Mouse (Mus musculus): ENCODE data around the gene 1700016D06Rik. TPM values are rescaled to one million over a fixed set of nuclear protein-coding genes. Genes with fewer than 3 reads are reported as not detected.

1700016D06Rik gene
- not detected in 2 replicates for polyA plus RNA-seq (2015; fragmentation: Nextera tagmentation; extraction: Ambion mirVana)

DNA sequence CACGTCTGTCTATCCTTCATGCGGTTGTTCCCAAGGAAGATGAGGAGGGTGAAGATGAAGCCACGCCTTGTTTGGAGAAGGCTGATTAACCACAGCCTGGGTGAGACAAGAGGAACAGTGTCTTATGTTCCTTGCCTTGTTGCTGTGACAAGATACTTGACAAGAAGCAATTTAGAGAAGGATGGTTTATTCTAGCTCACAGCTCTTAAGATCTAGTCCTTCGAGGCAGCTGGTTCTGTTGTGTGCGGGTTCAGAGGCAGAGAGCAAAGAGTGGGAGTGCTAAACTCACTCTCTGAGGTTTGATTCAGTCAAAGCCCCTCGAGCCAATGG lies at the start of gene 1700016D06Rik:
Gene 1700016D06Rik (minus strand): TSS at position 31 of the 330 bp plus-strand sequence.
- 66% methylated on average over 6 of the region's 6 CpGs for WGBS
- no peaks in the 10 kb centered on the region for H3K27me3 ChIP-seq
- no peaks in the 10 kb centered on the region for H3K9me3 ChIP-seq (replicated peaks)
- peak within 1 kb of the TSS; percentile 54 for H3K4me2 ChIP-seq
- peak within 1 kb of the TSS; percentile 20 for H3K4me3 ChIP-seq
- H3K27ac ChIP-seq = no peak within 1 kb of the TSS
- H3K36me3 ChIP-seq (ENCODE audit: poor library complexity, severe bottlenecking) = no peaks in the 10 kb centered on the region
- no peak for ATAC-seq
- H3K4me1 ChIP-seq = peaks cover 4% of the 10 kb centered on the region; the same call in 1 of the 2 replicates
- H3K9ac ChIP-seq = peak within 1 kb of the TSS; percentile 52

DNA sequence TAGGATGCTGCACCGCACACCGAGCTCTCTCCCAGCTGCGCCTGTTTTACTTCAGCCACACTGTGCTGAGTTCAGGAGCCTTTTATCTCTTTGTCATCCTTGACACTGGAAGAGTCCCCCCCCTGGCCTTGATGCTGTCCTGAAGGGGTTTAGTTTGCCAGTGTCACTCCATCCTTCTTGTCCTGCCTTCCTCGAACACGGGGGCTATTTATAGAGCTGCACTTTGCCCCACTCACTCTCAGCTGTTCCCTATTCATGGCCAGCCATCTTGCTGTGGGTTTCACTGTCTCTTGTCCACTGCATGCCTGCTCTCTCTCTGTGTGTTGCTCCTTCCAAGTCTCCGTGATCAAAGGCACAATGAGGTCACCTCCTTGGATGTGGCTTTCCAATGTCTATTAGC lies 48.6 kb upstream of the 1700016D06Rik start:
- Histone ChIP-seq H3K9ac (no peak overlapping the region), H3K9me3 (replicated peaks) (no peaks in the 10 kb centered on the region), H3K4me1 (no peaks in the 10 kb centered on the region), H3K27ac (no peak overlapping the region), H3K4me3 (no peak overlapping the region), H3K36me3 (ENCODE audit: poor library complexity, severe bottlenecking) (no peaks in the 10 kb centered on the region), H3K27me3 (no peaks in the 10 kb centered on the region), H3K4me2 (no peak overlapping the region)
- 64% methylated on average over 6 of the region's 6 CpGs for WGBS
- no peak for ATAC-seq

DNA sequence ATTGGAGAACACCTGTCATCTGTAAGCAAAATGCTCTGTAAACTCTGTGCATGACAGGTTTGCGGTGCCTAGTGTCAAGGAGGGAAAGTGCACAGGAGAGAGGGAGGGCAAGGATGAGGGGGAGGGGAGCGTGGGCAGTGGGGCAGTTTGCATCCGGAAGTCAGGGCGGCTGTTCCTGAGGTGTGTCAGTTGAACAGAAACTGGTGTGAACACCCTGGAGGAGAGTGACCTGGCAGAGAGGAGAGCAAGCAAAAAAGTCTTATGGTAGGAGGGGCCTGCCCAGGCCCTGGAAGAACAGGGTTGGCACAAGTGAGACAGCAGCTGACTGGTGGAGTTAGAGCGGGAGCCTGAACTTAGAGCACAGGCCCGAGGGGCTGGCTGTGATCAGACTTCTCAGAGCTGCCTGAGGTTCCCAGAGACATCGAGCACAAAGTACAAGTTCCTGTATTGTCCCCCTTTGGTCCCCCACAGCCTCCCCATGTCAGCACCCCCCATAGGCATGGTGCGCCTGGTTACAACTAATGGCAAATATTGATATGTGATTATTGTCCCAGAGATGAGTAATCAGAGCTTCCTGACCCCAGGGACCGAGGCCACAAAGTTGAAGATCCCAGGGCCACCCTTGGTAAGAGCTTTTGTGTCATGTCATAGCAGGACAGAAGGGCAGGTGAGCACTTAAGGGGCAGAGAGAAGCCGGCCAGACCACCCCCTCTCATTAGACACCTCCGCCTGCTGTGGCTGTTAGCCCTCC lies 46.2 kb upstream of the 1700016D06Rik start:
- Histone ChIP-seq H3K36me3 (ENCODE audit: poor library complexity, severe bottlenecking) (no peaks in the 10 kb centered on the region), H3K27ac (no peak overlapping the region), H3K27me3 (no peaks in the 10 kb centered on the region), H3K4me3 (no peak overlapping the region), H3K9me3 (replicated peaks) (no peaks in the 10 kb centered on the region), H3K4me2 (no peak overlapping the region), H3K9ac (no peak overlapping the region), H3K4me1 (no peaks in the 10 kb centered on the region)
- WGBS = 88% methylated on average over 11 of the region's 11 CpGs
- no peak for ATAC-seq

DNA sequence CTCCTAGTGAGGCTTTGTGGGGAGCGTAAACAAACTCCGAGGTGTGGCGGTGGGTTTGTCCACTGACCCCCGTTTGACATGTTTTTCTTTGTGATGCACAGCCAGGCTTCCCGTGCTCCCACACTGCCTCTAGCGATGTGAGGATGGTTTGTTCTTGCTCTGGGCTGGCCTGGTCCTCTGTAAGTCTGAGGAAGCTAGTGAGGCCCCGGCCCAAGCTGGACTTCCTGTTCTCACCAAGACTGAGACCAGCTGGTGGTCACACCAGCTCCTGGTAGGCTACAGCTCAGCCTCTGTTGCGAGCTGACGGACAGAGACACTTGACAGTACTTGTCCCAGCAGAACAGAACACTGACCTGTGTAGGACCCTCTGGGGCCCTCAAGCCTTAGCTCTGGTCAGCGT lies 42.7 kb upstream of the 1700016D06Rik start:
- H3K4me1 ChIP-seq = no peaks in the 10 kb centered on the region
- peaks cover 24% of the 10 kb centered on the region for H3K36me3 ChIP-seq (ENCODE audit: poor library complexity, severe bottlenecking)
- no peaks in the 10 kb centered on the region for H3K9me3 ChIP-seq (replicated peaks)
- no peak for ATAC-seq
- 85% methylated on average over 10 of the region's 10 CpGs for WGBS
- H3K27me3 ChIP-seq = no peaks in the 10 kb centered on the region
- no peak overlapping the region for H3K4me2 ChIP-seq
- no peak overlapping the region for H3K4me3 ChIP-seq
- H3K27ac ChIP-seq = no peak overlapping the region
- no peak overlapping the region for H3K9ac ChIP-seq

DNA sequence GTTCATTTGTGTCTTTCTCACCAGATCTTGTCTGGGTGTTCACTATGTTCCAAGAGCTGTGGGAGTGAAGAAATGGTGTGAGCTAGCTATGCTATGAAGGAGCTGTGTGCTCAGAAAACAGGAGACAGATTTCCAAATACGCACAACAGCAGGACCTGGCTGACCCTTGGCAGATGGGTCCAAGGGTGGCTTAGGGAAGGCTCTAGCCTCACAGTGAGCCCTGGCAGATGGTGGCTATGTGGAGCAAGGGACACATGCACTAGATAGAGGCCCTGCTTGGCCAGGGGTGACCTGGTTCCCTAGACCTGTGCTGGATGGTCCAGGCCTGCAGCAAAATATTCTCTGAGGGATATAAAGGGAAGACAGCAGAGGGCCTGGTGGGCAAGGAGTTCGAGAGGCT lies 40.0 kb upstream of the 1700016D06Rik start:
- Histone ChIP-seq H3K36me3 (ENCODE audit: poor library complexity, severe bottlenecking) (peaks cover 47% of the 10 kb centered on the region), H3K9ac (no peak overlapping the region), H3K27me3 (no peaks in the 10 kb centered on the region), H3K4me2 (no peak overlapping the region), H3K27ac (no peak overlapping the region), H3K4me1 (no peaks in the 10 kb centered on the region), H3K4me3 (no peak overlapping the region), H3K9me3 (replicated peaks) (no peaks in the 10 kb centered on the region)
- 93% methylated on average over 2 of the region's 2 CpGs for WGBS
- ATAC-seq = no peak

DNA sequence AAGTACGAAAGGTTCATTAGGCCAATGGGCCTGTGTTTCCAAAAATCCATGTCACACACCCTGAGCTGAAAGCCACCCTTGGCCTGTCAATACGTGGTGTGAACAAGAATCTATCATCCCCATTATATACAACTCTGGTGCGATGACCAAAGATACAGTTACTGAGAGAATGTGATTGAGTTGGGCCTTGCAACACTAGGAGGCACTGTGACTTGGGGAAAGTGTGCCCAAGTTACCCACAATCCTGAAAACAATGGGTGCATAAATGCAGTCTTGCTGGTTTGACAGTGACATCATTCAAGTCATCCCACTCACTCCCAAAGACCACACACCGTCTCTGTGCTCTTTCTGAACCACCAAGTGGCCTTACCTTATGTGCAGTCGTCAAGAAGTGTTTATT lies 38.2 kb upstream of the 1700016D06Rik start:
- no peak for ATAC-seq
- Histone ChIP-seq H3K9ac (no peak overlapping the region), H3K4me1 (no peaks in the 10 kb centered on the region), H3K9me3 (replicated peaks) (no peaks in the 10 kb centered on the region), H3K36me3 (ENCODE audit: poor library complexity, severe bottlenecking) (peaks cover 63% of the 10 kb centered on the region), H3K4me2 (no peak overlapping the region), H3K27me3 (no peaks in the 10 kb centered on the region), H3K4me3 (no peak overlapping the region), H3K27ac (no peak overlapping the region)
- WGBS = 90% methylated on average over 5 of the region's 5 CpGs

DNA sequence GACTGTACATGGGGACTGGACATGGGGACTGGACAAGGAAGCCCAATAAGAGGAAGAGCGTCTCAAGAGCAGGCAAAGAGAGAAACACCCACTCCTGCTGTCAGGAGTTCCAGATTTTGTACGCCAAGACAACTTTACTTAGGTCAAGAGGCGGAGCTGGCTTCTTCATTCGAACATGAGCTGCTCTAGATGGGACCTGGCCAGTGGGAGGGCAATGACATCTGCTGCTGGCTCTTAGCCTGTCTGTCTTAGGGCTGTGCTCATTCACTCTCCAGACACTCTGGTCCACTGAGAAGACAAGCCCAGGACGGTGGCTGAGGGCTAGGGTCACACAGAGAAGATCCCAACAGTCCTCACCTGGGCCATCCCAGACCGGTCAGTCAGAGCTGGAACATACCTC lies 36.2 kb upstream of the 1700016D06Rik start:
- WGBS = 94% methylated on average over 6 of the region's 6 CpGs
- H3K9ac ChIP-seq = no peak overlapping the region
- no peak overlapping the region for H3K4me3 ChIP-seq
- H3K4me2 ChIP-seq = no peak overlapping the region
- ATAC-seq = no peak
- peaks cover 70% of the 10 kb centered on the region for H3K36me3 ChIP-seq (ENCODE audit: poor library complexity, severe bottlenecking)
- no peaks in the 10 kb centered on the region for H3K9me3 ChIP-seq (replicated peaks)
- H3K27me3 ChIP-seq = no peaks in the 10 kb centered on the region
- H3K4me1 ChIP-seq = no peaks in the 10 kb centered on the region
- no peak overlapping the region for H3K27ac ChIP-seq

DNA sequence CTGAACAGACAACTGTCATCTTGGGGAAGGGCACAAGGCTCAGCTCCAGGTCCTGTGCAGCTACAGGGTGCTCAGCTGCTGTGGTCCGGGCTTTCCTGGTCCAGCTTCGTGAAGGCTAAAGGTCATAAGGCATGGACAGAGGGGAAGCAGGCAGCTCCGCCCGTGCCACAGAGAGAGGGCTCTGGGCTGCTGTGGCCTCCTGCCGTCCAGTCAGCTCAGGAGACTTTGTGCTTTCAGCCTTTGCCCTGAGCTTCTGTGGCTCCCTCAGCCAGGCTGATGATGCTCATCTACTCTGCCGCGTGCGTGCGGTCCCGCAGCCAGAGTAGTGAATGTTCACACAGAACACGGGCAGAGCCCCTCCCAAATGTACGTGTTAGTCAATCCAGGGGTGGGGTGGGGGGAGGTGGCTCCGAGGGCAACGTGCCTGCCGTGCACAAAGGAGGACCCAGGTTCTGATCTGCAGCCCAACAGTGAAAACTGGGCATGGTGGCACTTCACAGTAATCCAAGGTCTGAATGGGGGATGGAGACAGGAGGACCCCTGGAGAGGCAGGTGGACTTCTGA lies 34.9 kb upstream of the 1700016D06Rik start:
- Histone ChIP-seq H3K36me3 (ENCODE audit: poor library complexity, severe bottlenecking) (peaks cover 69% of the 10 kb centered on the region), H3K9ac (no peak overlapping the region), H3K4me2 (no peak overlapping the region), H3K27me3 (no peaks in the 10 kb centered on the region), H3K4me3 (no peak overlapping the region), H3K27ac (no peak overlapping the region), H3K4me1 (peaks cover 10% of the 10 kb centered on the region), H3K9me3 (replicated peaks) (no peaks in the 10 kb centered on the region)
- no peak for ATAC-seq
- WGBS = 89% methylated on average over 14 of the region's 15 CpGs

DNA sequence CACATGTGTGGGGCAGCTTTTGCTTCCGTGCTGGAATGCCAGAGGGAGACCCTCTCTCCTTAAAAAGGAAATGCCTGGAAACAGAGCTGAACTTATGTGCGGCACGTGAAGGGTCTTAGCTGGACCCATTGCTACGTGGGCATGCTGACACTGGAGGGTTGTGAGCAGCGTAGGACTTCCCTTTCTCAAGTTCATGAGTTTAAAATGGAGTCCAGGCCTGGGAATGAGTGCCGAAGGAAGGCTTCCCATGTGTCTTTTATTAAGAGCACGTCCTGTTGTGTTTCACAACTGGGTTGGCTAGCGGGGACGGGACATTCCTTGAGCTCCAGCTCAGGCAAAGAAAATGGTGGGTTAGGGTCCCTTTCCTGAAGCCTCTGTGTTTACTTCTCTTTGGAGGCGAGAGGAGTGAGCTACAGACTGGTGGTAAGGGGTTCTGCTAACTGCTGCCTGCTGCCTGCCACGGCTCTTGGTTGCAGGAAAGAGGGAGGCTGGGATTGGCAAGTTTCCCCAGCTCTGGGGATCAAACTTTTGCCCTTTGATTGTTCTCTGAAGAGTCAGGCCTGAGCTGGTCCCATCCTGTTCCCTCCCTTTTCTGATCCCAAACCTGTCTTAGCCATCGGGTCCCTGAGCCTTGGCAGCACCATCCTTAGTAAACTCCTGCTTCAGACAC lies 29.5 kb upstream of the 1700016D06Rik start:
- Histone ChIP-seq H3K27ac (no peak overlapping the region), H3K4me2 (peak overlapping the region; percentile 80), H3K9ac (peak overlapping the region; percentile 98), H3K4me3 (peak overlapping the region; percentile 79), H3K27me3 (peaks cover 10% of the 10 kb centered on the region), H3K4me1 (peaks cover 33% of the 10 kb centered on the region), H3K9me3 (replicated peaks) (no peaks in the 10 kb centered on the region), H3K36me3 (ENCODE audit: poor library complexity, severe bottlenecking) (peaks cover 20% of the 10 kb centered on the region)
- no peak for ATAC-seq
- WGBS = 71% methylated on average over 12 of the region's 12 CpGs

DNA sequence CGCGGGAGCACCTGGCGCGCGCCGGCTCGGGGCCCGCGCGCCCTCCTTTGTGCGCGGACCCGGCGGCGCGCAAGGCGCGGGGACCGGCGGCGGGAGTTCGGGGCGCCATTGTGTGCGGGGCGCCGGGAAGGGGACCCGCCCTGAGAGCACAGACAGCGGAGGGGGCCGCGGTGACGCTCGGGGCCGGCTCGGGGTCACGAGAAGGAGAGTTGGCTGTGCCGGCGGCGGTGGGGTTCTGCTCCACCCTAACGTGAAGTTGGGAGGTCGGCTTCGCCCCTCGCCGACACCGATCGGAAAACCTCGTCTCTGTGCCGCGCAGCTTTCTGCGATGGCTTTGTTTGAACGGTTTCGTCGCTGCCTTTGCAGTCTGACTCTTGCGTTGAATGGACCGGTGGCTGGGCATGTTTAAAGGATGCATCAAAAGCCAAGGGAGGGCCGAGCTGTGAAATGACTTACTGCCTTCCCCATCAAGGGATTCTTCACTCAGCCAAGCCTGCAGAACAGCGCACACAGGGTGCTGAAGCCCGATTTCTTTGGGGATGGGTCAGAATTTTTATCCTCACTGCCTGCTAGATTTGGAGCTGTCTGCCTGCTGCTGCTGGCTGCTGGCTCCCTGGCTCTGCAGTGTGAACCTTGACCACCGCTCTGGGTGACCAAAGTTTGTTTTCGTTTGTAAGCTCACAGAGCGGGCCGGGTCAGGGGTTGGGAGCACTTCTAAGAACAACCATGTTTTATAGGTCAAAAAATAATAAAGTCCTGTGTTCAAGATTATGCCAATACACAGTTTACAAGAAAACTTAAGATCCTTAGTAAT lies 27.8 kb upstream of the 1700016D06Rik start:
- ATAC-seq = peak; percentile 42
- H3K27me3 ChIP-seq = peaks cover 21% of the 10 kb centered on the region
- no peaks in the 10 kb centered on the region for H3K9me3 ChIP-seq (replicated peaks)
- H3K36me3 ChIP-seq (ENCODE audit: poor library complexity, severe bottlenecking) = peaks cover 4% of the 10 kb centered on the region; the same call in 1 of the 2 replicates
- H3K4me1 ChIP-seq = peaks cover 33% of the 10 kb centered on the region
- H3K27ac ChIP-seq = peak overlapping the region; percentile 100
- peak overlapping the region; percentile 79 for H3K4me3 ChIP-seq
- WGBS = under 1% methylated on average over 49 of the region's 61 CpGs
- peak overlapping the region; percentile 98 for H3K9ac ChIP-seq
- H3K4me2 ChIP-seq = peak overlapping the region; percentile 80

DNA sequence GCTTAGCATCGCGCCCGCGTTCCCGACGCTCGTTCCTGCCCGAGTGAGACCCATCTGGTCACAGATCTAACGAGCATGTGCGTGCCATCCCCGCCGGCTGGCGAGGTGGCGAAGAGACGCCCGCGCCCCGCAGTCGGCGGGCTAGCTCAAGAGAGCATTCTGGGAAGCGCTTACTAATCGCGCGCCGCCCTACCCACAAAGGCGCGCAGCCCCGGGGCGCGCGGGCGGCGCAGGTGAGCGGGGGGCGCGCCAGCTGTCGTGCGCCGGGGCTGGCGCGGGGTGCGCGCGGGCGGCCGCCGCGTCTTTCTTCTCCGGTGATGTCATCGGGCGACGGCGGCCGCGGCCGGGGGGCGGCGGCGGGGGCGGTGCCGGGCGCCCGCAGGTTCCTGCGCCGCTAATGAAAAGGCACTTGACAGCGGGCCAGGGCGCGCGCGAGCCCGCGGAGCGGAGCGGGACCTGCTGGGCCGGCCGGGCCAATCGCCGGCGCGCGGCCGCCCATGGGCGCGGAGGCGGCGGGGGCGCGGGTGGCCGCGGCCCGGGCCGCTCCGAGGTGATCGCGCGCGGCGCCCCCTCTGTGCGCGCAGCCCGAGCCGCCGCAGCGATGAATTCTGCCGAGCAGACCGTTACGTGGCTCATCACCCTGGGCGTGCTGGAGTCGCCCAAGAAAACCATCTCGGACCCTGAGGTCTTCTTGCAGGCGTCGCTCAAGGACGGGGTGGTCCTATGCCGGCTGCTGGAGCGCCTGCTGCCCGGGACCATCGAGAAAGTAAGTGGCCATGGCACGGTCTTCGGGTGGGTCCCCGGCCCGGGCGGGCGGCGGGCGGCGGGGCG lies 27.0 kb upstream of the 1700016D06Rik start, which contains the start of gene Arhgef7:
Gene Arhgef7 (plus strand): TSS at position 71 of the 831 bp plus-strand sequence.
- ATAC-seq = peak; percentile 92
- WGBS = under 1% methylated on average over 105 of the region's 127 CpGs
- peak within 1 kb of the TSS; percentile 98 for H3K9ac ChIP-seq
- H3K27me3 ChIP-seq = peaks cover 21% of the 10 kb centered on the region
- peaks cover 33% of the 10 kb centered on the region for H3K4me1 ChIP-seq
- H3K4me2 ChIP-seq = peak within 1 kb of the TSS; percentile 80
- peaks cover 3% of the 10 kb centered on the region; the same call in 1 of the 2 replicates for H3K36me3 ChIP-seq (ENCODE audit: poor library complexity, severe bottlenecking)
- peak within 1 kb of the TSS; percentile 100 for H3K27ac ChIP-seq
- H3K9me3 ChIP-seq (replicated peaks) = no peaks in the 10 kb centered on the region
- peak within 1 kb of the TSS; percentile 79 for H3K4me3 ChIP-seq
